Mouse (Mus musculus): ENCODE measurements around the gene 2310034G01Rik. TPM values are rescaled to one million over a fixed set of nuclear protein-coding genes. Genes with fewer than 3 reads are reported as not detected.

2310034G01Rik gene
- polyA plus RNA-seq, 1 experiment from 2014 or later: 1.5 TPM

DNA sequence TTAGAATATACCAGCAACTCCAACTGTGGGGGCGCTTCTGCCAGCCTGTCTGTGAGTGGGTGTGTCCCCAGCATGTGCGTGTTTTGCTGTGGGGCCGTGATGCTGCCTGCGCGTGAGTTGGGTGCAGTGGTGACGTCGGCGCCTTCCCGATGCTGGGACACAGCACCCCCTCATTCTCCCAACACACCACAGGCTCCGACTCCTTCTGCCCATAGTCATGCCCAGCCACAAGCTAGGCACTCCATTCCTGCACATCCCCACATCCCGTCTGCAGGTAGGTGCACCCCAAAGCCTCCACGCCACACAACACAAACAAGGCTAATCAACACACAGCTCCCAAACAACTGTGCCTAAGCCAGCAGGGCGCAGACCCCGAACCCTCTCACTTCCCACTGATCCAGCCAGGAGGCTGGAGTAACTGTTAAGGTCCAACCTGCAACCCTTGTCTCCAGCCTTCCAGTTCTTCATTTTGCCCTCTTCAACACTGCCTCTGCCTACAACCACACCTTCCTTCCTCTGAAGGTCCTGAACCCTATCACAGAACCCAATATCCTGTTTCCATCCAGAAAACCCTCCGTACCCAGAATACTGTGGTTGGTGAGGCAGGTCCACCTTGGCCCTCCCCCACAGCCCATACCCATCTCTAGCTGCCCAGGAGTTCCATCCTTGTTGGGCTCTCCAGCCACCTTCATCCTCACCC lies 33.1 kb downstream of the 2310034G01Rik start:
- WGBS: 37% methylated on average over 15 of the region's 15 CpGs
- peak overlapping the region; percentile 80; the same call in 1 of the 2 replicates for H3K27ac ChIP-seq (ENCODE audit: low read depth, low read length)
- H3K36me3 ChIP-seq (ENCODE audit: control insufficient read depth, insufficient read depth, low read length): peaks cover 1% of the 10 kb centered on the region; the same call in 1 of the 2 replicates
- DNase-seq (ENCODE audit: low spot score) (peak; percentile 43), ATAC-seq (replicated peaks; ENCODE audit: low FRiP score) (no peak)
- H3K9ac ChIP-seq (ENCODE audit: low read depth, low read length): peak overlapping the region; percentile 49; the same call in 1 of the 2 replicates
- H3K4me1 ChIP-seq (replicated peaks; ENCODE audit: control insufficient read depth, insufficient read depth, low read length): peaks cover 47% of the 10 kb centered on the region
- H3K4me2 ChIP-seq: peak overlapping the region; percentile 79
- no peaks in the 10 kb centered on the region for H3K9me3 ChIP-seq (ENCODE audit: control insufficient read depth, low read length)
- H3K27me3 ChIP-seq (replicated peaks; ENCODE audit: control insufficient read depth, insufficient read depth, low read length): peaks cover 87% of the 10 kb centered on the region
- H3K4me3 ChIP-seq (ENCODE audit: low read depth, low read length): peak overlapping the region; percentile 56

DNA sequence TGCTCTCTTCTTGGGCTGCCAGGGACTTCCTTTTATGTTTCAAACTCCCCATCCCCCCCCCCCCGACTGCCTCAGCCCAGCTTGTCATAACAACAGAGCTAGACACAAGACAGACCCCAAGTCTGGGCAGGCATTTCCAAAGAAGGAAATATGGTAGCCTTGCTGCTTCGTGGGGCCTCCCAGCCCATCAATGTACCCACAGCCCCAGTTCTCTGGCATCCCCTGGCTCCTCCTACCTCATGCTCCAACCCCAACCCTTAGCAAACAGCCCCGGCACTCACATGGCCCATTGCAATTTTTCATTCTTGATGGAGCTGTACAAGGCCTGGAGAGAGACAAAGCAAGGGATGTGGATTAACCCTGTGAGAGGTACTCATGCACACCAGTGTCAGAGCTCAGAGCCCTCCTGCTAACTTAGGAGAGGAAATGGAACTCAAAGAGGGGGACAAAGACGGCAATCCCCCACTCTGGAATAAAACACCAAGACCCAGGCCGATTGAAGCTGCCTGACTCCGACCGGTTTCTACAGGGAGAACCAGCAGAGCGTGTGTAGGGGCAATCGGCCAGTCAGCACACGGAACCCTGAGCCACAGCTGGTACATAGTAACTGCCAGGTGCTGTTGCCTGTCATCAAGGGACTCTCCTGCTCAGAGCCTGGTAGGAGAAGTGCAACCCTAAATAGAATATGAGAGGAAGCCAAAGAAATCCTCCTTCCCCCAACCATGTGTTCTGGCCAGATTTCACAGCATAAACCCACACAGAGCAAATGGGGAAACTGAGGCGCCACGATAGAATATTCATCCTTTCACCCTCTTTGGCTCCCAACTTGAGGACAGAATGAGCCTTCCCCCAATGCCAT lies 34.1 kb downstream of the 2310034G01Rik start:
- peaks cover 9% of the 10 kb centered on the region; the same call in 1 of the 2 replicates for H3K36me3 ChIP-seq (ENCODE audit: control insufficient read depth, insufficient read depth, low read length)
- peaks cover 47% of the 10 kb centered on the region for H3K4me1 ChIP-seq (replicated peaks; ENCODE audit: control insufficient read depth, insufficient read depth, low read length)
- no peak for ATAC-seq (replicated peaks; ENCODE audit: low FRiP score)
- peak overlapping the region; percentile 56 for H3K4me3 ChIP-seq (ENCODE audit: low read depth, low read length)
- peak; percentile 50 for DNase-seq (ENCODE audit: low spot score)
- H3K27ac ChIP-seq (ENCODE audit: low read depth, low read length): peak overlapping the region; percentile 80
- peak overlapping the region; percentile 79 for H3K4me2 ChIP-seq
- 43% methylated on average over 12 of the region's 12 CpGs for WGBS
- no peaks in the 10 kb centered on the region for H3K9me3 ChIP-seq (ENCODE audit: control insufficient read depth, low read length)
- H3K9ac ChIP-seq (ENCODE audit: low read depth, low read length): peak overlapping the region; percentile 37
- H3K27me3 ChIP-seq (replicated peaks; ENCODE audit: control insufficient read depth, insufficient read depth, low read length): peaks cover 78% of the 10 kb centered on the region

DNA sequence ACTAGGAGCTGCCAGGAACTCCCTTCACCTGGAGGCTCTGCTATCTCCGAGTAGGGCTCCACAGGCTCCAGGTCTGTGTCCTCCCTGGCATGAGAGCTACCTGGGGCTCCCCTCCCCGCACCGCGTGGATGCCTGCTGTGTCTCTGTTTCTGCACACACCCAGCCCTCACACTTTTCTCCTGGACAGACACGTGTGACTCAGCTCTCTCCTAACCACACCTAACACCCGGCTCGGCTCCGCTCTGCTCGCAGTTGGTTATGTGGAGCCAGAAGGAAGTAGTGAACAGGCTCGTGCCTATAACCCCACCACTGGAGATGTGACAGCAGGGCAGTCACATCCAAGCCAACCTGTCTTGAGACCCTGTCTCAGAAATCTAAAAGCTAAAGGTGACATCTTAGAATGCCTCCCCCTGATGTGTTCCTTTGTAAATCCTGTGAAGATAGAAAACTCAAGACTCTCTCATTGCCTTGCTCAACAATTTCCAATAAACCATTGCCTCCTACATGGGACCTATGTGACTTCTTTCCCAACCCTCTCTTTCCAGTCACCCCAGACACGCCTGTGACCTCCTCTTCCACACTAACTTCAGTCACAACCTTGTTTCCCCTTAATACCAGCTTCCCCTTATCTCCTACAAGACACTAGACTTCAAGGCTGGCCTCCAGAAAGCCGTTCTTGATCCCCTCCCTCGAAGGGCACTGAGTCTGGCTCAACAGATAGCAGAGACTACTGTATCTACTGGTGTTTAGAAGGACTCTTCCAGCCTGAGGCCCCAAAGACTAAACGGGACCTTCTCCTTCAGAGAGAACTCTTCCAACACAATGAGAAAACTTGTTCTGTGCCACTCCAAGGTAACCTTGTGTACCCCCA lies 35.0 kb downstream of the 2310034G01Rik start:
- H3K27me3 ChIP-seq (replicated peaks; ENCODE audit: control insufficient read depth, insufficient read depth, low read length): peaks cover 70% of the 10 kb centered on the region
- peak; percentile 67 for DNase-seq (ENCODE audit: low spot score)
- peaks cover 10% of the 10 kb centered on the region; the same call in 1 of the 2 replicates for H3K36me3 ChIP-seq (ENCODE audit: control insufficient read depth, insufficient read depth, low read length)
- no peaks in the 10 kb centered on the region for H3K9me3 ChIP-seq (ENCODE audit: control insufficient read depth, low read length)
- H3K4me1 ChIP-seq (replicated peaks; ENCODE audit: control insufficient read depth, insufficient read depth, low read length): peaks cover 47% of the 10 kb centered on the region
- H3K4me2 ChIP-seq: peak overlapping the region; percentile 79
- WGBS: 14% methylated on average over 14 of the region's 14 CpGs
- H3K27ac ChIP-seq (ENCODE audit: low read depth, low read length): peak overlapping the region; percentile 80
- H3K9ac ChIP-seq (ENCODE audit: low read depth, low read length): peak overlapping the region; percentile 65
- peak; percentile 89 for ATAC-seq (replicated peaks; ENCODE audit: low FRiP score)
- peak overlapping the region; percentile 35; the same call in 1 of the 2 replicates for H3K4me3 ChIP-seq (ENCODE audit: low read depth, low read length)

DNA sequence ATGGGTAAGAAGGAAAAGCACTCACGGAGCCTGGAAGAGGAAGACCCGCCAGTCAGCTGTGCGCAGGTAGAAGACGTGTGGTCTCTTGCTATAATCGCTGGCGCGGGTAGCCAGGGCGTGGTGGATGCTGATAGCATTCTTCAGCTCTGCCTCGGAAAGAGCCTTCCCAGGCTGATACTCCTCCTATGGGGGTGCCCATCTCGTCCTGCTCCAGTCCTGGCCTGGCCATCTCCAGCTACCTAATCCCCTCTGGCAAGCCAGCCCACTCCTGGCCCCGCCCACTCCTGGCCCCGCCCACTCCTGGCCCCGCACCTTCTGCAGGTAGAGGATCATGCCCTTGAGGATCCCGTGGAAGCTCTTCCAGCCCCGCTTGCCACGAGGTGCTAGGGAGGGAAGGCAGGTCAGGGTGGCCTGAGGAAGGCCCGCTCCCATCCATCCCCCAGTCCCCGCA lies 35.9 kb downstream of the 2310034G01Rik start:
- DNase-seq (ENCODE audit: low spot score): peak; percentile 51
- WGBS: 12% methylated on average over 18 of the region's 18 CpGs
- peak overlapping the region; percentile 79 for H3K4me2 ChIP-seq
- H3K9ac ChIP-seq (ENCODE audit: low read depth, low read length): peak overlapping the region; percentile 65
- H3K27me3 ChIP-seq (replicated peaks; ENCODE audit: control insufficient read depth, insufficient read depth, low read length): peaks cover 63% of the 10 kb centered on the region
- peak overlapping the region; percentile 35 for H3K4me3 ChIP-seq (ENCODE audit: low read depth, low read length)
- H3K4me1 ChIP-seq (replicated peaks; ENCODE audit: control insufficient read depth, insufficient read depth, low read length): peaks cover 50% of the 10 kb centered on the region
- no peaks in the 10 kb centered on the region for H3K9me3 ChIP-seq (ENCODE audit: control insufficient read depth, low read length)
- peaks cover 13% of the 10 kb centered on the region for H3K36me3 ChIP-seq (ENCODE audit: control insufficient read depth, insufficient read depth, low read length)
- H3K27ac ChIP-seq (ENCODE audit: low read depth, low read length): peak overlapping the region; percentile 80
- ATAC-seq (replicated peaks; ENCODE audit: low FRiP score): peak; percentile 55

DNA sequence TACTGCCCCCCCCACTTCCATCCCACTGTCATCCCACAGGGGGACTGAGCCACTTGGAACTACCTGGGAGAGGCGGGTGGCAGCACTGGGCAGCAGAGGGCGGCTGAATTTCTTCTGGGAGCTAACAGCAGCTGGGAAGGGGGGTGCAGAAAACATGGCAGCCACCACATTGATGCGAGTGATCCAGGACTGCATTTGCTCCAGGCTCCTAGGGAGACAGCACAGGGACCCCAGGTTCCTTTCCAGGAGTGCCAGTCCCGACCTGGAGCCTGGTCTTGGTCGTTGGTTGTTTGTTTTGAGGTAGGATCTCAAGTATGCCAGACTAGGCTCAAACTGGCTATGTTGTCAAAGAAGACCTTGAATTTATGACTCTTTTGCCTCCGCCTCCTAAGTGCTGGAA lies 36.5 kb downstream of the 2310034G01Rik start:
- no peak overlapping the region for H3K27ac ChIP-seq (ENCODE audit: low read depth, low read length)
- DNase-seq (ENCODE audit: low spot score): peak; percentile 32
- peaks cover 13% of the 10 kb centered on the region for H3K36me3 ChIP-seq (ENCODE audit: control insufficient read depth, insufficient read depth, low read length)
- ATAC-seq (replicated peaks; ENCODE audit: low FRiP score): no peak
- no peaks in the 10 kb centered on the region for H3K9me3 ChIP-seq (ENCODE audit: control insufficient read depth, low read length)
- peak overlapping the region; percentile 65 for H3K9ac ChIP-seq (ENCODE audit: low read depth, low read length)
- H3K27me3 ChIP-seq (replicated peaks; ENCODE audit: control insufficient read depth, insufficient read depth, low read length): peaks cover 59% of the 10 kb centered on the region
- peak overlapping the region; percentile 79 for H3K4me2 ChIP-seq
- WGBS: 71% methylated on average over 6 of the region's 6 CpGs
- H3K4me3 ChIP-seq (ENCODE audit: low read depth, low read length): peak overlapping the region; percentile 35; the same call in 1 of the 2 replicates
- H3K4me1 ChIP-seq (replicated peaks; ENCODE audit: control insufficient read depth, insufficient read depth, low read length): peaks cover 52% of the 10 kb centered on the region

DNA sequence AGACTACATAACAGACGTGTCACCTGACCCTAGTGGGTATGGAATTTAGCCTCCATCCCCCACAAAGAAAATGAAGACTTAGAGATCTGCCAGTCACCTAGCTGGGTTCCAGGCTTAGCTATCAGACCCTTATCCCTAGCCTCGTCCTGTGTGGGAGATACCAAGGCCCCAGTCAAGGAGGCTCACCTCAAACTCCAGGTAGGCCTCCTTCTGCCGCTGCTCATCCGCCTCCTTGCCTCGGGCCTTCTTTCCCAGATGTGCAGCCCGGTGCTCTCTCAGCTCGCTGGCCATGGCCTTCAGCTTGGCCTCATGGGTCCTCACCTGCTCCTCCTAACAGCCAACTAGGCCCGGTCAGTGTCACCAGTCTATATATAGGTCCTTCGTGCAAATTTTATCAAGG lies 37.0 kb downstream of the 2310034G01Rik start:
- Histone ChIP-seq H3K36me3 (ENCODE audit: control insufficient read depth, insufficient read depth, low read length) (peaks cover 13% of the 10 kb centered on the region), H3K9ac (ENCODE audit: low read depth, low read length) (no peak overlapping the region), H3K4me1 (replicated peaks; ENCODE audit: control insufficient read depth, insufficient read depth, low read length) (peaks cover 52% of the 10 kb centered on the region), H3K4me2 (peak overlapping the region; percentile 79; the same call in 1 of the 2 replicates), H3K9me3 (ENCODE audit: control insufficient read depth, low read length) (no peaks in the 10 kb centered on the region), H3K4me3 (ENCODE audit: low read depth, low read length) (no peak overlapping the region), H3K27ac (ENCODE audit: low read depth, low read length) (peak overlapping the region; percentile 32; the same call in 1 of the 2 replicates), H3K27me3 (replicated peaks; ENCODE audit: control insufficient read depth, insufficient read depth, low read length) (peaks cover 59% of the 10 kb centered on the region)
- WGBS: 86% methylated on average over 9 of the region's 9 CpGs
- no peak for DNase-seq (ENCODE audit: low spot score)
- no peak for ATAC-seq (replicated peaks; ENCODE audit: low FRiP score)

DNA sequence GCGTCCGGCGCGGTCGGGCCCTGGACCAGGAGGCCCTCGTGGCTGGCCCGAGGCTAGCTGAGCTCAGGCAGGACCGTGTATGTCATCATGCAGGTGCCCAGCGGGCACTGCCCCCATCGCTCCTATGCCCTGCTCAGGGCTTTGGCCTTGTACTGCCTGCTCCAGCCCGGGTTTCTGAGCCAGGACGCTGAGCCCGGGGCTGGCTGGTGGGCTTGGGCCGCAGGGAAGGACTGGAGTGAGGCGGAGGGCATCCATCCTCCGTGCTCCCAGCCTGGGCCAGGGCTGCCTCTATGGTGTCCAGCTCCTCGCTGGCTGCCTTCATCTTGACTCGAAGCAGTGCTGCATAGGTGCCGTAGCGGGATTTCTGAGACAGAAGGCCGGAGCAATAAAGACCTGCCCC lies 37.5 kb downstream of the 2310034G01Rik start:
- ATAC-seq (replicated peaks; ENCODE audit: low FRiP score): no peak
- H3K4me1 ChIP-seq (replicated peaks; ENCODE audit: control insufficient read depth, insufficient read depth, low read length): peaks cover 47% of the 10 kb centered on the region

DNA sequence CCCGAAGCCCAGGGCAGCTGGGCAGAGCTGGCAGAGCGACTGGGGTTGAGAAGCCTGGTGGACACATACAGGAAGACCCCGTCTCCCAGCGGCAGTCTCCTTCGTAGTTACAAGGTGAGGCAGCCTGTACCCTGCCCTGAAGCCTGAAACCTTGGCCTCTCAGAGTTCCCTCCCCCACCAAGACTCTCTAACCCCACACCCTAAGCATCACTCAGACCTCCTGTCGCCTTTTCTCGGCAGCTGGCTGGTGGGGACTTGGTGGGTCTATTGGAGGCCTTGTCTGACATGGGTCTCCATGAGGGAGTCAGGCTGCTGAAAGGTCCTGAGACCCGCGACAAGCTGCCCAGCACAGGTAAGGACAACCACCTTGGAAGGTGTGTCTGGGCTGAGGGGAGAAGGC lies 38.8 kb downstream of the 2310034G01Rik start:
- DNase-seq (ENCODE audit: low spot score): peak; percentile 28
- ATAC-seq (replicated peaks; ENCODE audit: low FRiP score): no peak
- Histone ChIP-seq H3K4me2 (no peak overlapping the region), H3K4me1 (replicated peaks; ENCODE audit: control insufficient read depth, insufficient read depth, low read length) (peaks cover 36% of the 10 kb centered on the region), H3K9me3 (ENCODE audit: control insufficient read depth, low read length) (no peaks in the 10 kb centered on the region), H3K4me3 (ENCODE audit: low read depth, low read length) (no peak overlapping the region), H3K36me3 (ENCODE audit: control insufficient read depth, insufficient read depth, low read length) (peaks cover 13% of the 10 kb centered on the region), H3K9ac (ENCODE audit: low read depth, low read length) (no peak overlapping the region), H3K27me3 (replicated peaks; ENCODE audit: control insufficient read depth, insufficient read depth, low read length) (peaks cover 48% of the 10 kb centered on the region), H3K27ac (ENCODE audit: low read depth, low read length) (no peak overlapping the region)
- WGBS: 91% methylated on average over 9 of the region's 9 CpGs

More for the DNA sequence above, 37.5 kb downstream of the 2310034G01Rik start:
- WGBS: 89% methylated on average over 21 of the region's 21 CpGs
- Histone ChIP-seq H3K36me3 (ENCODE audit: control insufficient read depth, insufficient read depth, low read length) (peaks cover 13% of the 10 kb centered on the region), H3K4me3 (ENCODE audit: low read depth, low read length) (no peak overlapping the region), H3K27ac (ENCODE audit: low read depth, low read length) (0 out of 2 replicates have a peak overlapping the region, but pooled peaks have one; percentile 32), H3K9me3 (ENCODE audit: control insufficient read depth, low read length) (no peaks in the 10 kb centered on the region), H3K9ac (ENCODE audit: low read depth, low read length) (no peak overlapping the region), H3K4me2 (no peak overlapping the region), H3K27me3 (replicated peaks; ENCODE audit: control insufficient read depth, insufficient read depth, low read length) (peaks cover 54% of the 10 kb centered on the region)
- DNase-seq (ENCODE audit: low spot score): peak; percentile 31

Measured in liver, embryonic 11.5 days (tissue).